Mouse (Mus musculus): ENCODE data around the gene Kcp. TPM values are rescaled to one million over a fixed set of nuclear protein-coding genes. Genes with fewer than 3 reads are reported as not detected.
A peak's percentile ranks its signal among the peaks of the same experiment; 100 is the strongest.

Kcp gene
- polyA plus RNA-seq, 1 experiment = not detected

DNA sequence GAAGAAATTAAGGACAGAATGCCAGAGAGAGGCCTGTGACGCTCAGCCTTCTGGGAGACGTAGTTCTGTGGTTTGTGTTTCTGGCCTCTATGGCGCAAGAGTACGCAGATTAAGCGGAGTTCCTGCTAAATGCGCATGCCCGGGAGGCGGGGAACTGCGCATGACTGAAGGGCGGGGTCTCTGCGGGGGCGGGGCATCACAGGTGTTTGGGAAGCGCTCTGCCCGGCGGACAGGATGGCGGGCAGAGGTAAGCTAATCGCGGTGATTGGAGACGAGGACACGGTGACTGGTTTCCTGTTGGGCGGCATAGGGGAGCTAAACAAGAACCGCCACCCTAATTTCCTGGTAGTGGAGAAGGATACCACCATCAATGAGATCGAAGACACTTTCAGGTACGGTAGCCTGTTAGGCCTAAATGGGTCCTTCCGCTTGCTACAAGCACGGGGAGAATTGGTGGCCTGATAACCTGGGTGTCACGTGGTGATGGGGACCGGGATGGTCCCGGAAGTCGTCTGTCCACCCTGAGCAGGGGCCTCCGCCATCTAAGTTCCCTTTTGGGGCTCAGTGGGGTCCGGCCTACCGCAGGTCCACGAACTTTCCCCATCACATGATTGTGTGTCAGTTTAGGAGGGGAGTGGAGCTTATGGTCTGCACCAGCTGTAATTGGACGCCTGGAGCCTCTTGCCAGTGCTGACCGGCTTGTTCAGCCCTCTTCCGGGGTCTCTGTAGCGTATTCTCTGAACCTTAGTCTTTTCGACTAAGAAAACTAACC, 40.0 kb downstream of the Kcp start, which contains the start of gene Atp6v1f:
Gene Atp6v1f, plus strand, starts transcription at position 136 of the 772 bp plus-strand sequence.
- TF ChIP-seq CTCF (IDR thresholded peaks at IDR 0.05; ENCODE audit: control insufficient read depth, insufficient read depth, low read length) = no peak
- TF ChIP-seq POLR2A (IDR thresholded peaks at IDR 0.05; ENCODE audit: borderline replicate concordance, control insufficient read depth, low read depth, low read length) = peak; percentile 65; the same call in 1 of the 2 replicates
- peak within 1 kb of the TSS; percentile 88 for H3K4me3 ChIP-seq (replicated peaks; ENCODE audit: control insufficient read depth, low read depth, low read length)
- H3K4me1 ChIP-seq (ENCODE audit: control insufficient read depth, insufficient read depth, low read length) = no peaks in the 10 kb centered on the region; the same call in 1 of the 2 replicates
- under 1% methylated on average over 39 of the region's 39 CpGs for WGBS
- H3K27ac ChIP-seq (ENCODE audit: control insufficient read depth, insufficient read depth, low read depth, low read length, poor library complexity) = peak within 1 kb of the TSS; percentile 46

DNA sequence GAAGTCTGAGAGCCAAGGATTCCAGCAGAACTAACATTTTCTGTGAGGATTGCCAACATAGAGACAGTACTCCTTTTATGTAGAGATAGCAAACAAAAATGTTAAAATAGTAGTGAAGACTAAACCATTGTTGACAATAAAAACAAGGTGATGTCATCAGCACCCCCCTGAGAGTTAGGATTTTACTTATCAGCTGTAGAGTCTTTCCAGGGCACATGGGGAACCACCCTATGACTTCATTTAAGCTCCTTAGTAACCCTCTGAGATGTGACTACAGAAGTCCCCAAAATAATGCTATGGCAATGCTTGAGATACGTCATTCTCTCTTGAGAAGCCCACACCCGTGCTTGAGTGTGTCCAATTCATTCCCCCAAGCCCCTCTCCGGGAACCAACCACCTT, 44.4 kb downstream of the Kcp start:
- no peak for TF ChIP-seq POLR2A (IDR thresholded peaks at IDR 0.05; ENCODE audit: borderline replicate concordance, control insufficient read depth, low read depth, low read length)
- TF ChIP-seq CTCF (IDR thresholded peaks at IDR 0.05; ENCODE audit: control insufficient read depth, insufficient read depth, low read length) = no peak
- WGBS = 68% methylated on average over 3 of the region's 3 CpGs
- Histone ChIP-seq H3K4me3 (replicated peaks; ENCODE audit: control insufficient read depth, low read depth, low read length) (no peak overlapping the region), H3K27ac (ENCODE audit: control insufficient read depth, insufficient read depth, low read depth, low read length, poor library complexity) (no peak overlapping the region), H3K4me1 (ENCODE audit: control insufficient read depth, insufficient read depth, low read length) (no peaks in the 10 kb centered on the region)

DNA sequence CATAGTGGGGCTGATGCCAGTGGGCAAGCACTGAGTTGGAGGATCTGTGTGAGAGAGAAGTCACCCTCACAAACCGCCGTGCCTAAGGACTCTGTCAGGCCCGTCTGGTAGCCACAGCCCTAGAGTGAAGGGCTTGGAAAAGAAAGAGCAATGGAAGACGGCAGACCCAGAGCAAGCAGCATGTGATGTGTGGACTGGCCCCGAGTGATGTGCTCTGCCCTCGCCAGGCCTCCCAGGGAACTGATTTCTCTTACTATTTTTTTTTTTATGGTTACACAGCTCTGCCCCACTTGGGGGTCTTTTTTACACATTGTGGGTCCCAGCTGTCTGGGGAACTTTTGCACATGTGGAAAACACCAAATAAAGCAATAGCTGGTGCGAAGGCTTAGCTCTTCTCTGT, 46.2 kb downstream of the Kcp start:
- WGBS = 68% methylated on average over 7 of the region's 7 CpGs

DNA sequence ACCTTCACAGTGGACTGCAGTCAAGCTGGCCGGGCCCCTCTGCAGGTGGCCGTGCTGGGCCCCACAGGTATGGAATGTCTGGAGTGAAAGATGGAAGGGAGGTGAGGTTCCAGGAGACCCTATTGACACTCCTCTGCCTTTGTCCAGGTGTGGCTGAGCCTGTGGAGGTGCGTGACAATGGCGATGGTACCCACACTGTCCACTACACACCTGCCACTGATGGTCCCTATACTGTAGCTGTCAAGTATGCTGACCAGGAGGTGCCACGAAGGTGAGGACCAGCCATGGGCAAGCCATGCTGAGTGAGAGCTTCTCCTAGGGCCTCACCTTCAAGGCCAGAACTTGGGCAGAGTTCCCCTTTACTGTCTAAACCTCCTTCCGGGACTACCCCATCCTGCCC, 57.1 kb downstream of the Kcp start:
- no peaks in the 10 kb centered on the region for H3K4me1 ChIP-seq (ENCODE audit: control insufficient read depth, insufficient read depth, low read length)
- no peak overlapping the region for H3K27ac ChIP-seq (ENCODE audit: control insufficient read depth, insufficient read depth, low read depth, low read length, poor library complexity)
- no peak for TF ChIP-seq POLR2A (IDR thresholded peaks at IDR 0.05; ENCODE audit: borderline replicate concordance, control insufficient read depth, low read depth, low read length)
- no peak for TF ChIP-seq CTCF (IDR thresholded peaks at IDR 0.05; ENCODE audit: control insufficient read depth, insufficient read depth, low read length)
- no peak overlapping the region for H3K4me3 ChIP-seq (replicated peaks; ENCODE audit: control insufficient read depth, low read depth, low read length)
- 83% methylated on average over 6 of the region's 6 CpGs for WGBS

More for the DNA sequence above, 46.2 kb downstream of the Kcp start:
- Histone ChIP-seq H3K27ac (ENCODE audit: control insufficient read depth, insufficient read depth, low read depth, low read length, poor library complexity) (no peak overlapping the region), H3K4me1 (ENCODE audit: control insufficient read depth, insufficient read depth, low read length) (no peaks in the 10 kb centered on the region), H3K4me3 (replicated peaks; ENCODE audit: control insufficient read depth, low read depth, low read length) (no peak overlapping the region)
- TF ChIP-seq POLR2A (IDR thresholded peaks at IDR 0.05; ENCODE audit: borderline replicate concordance, control insufficient read depth, low read depth, low read length) = no peak
- no peak for TF ChIP-seq CTCF (IDR thresholded peaks at IDR 0.05; ENCODE audit: control insufficient read depth, insufficient read depth, low read length)

DNA sequence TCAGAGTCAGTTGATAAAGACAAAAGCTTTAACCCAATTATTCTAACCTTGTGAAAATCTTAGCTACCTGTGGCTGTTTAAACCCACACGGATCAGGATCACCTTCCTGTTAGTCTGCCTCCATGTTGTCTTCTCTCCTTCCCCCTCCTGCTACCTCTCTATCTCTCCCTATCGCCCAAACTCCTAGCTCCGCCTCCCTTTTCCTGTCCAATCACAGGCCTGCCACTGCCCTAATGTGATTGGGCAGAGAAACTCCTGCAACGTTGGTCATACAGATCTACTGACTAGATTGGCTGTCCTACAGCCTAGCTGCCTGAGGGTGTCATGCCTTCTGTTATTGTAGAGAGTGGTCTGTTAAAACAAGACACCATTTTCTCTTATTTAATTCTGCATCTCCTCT, 57.9 kb downstream of the Kcp start:
- Histone ChIP-seq H3K27ac (ENCODE audit: control insufficient read depth, insufficient read depth, low read depth, low read length, poor library complexity) (no peak overlapping the region), H3K4me3 (replicated peaks; ENCODE audit: control insufficient read depth, low read depth, low read length) (no peak overlapping the region), H3K4me1 (ENCODE audit: control insufficient read depth, insufficient read depth, low read length) (no peaks in the 10 kb centered on the region)
- TF ChIP-seq CTCF (IDR thresholded peaks at IDR 0.05; ENCODE audit: control insufficient read depth, insufficient read depth, low read length) (no peak), POLR2A (IDR thresholded peaks at IDR 0.05; ENCODE audit: borderline replicate concordance, control insufficient read depth, low read depth, low read length) (no peak)
- WGBS = 45% methylated on average over 4 of the region's 4 CpGs

DNA sequence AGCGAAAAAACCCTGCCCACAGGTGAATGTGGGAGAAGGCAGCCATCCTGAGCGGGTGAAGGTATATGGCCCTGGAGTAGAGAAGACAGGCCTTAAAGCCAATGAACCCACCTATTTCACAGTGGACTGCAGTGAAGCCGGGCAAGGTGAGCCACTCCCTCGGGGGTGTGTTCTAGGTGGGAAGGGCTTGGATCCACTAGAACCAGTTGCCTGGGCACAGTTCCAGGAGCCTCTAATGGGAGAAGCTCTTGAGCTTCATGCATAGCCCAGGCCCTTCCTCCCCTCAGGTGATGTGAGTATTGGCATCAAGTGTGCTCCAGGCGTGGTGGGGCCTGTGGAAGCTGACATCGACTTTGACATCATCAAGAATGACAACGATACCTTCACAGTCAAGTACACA, 62.4 kb downstream of the Kcp start:
- H3K27ac ChIP-seq (ENCODE audit: control insufficient read depth, insufficient read depth, low read depth, low read length, poor library complexity) = no peak overlapping the region
- TF ChIP-seq POLR2A (IDR thresholded peaks at IDR 0.05; ENCODE audit: borderline replicate concordance, control insufficient read depth, low read depth, low read length) = no peak
- TF ChIP-seq CTCF (IDR thresholded peaks at IDR 0.05; ENCODE audit: control insufficient read depth, insufficient read depth, low read length) = no peak
- H3K4me1 ChIP-seq (ENCODE audit: control insufficient read depth, insufficient read depth, low read length) = no peaks in the 10 kb centered on the region
- no peak overlapping the region for H3K4me3 ChIP-seq (replicated peaks; ENCODE audit: control insufficient read depth, low read depth, low read length)
- WGBS = 83% methylated on average over 7 of the region's 7 CpGs

DNA sequence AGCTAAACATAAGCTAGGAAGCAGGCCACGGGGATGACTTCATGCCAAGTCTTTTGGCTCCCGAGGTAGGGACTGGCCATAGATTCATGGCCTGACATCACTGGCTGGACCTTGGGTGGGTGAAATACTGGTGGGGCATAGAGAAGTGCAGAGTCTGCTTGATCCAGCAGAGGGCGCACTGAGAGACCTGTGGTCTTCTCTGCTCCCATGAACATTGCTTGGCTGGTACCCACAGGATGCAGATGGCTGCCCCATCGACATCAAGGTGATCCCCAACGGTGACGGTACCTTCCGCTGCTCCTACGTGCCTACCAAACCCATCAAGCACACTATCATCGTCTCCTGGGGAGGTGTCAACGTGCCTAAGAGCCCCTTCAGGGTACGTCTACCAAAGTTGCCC, 63.0 kb downstream of the Kcp start:
- Histone ChIP-seq H3K27ac (ENCODE audit: control insufficient read depth, insufficient read depth, low read depth, low read length, poor library complexity) (no peak overlapping the region), H3K4me3 (replicated peaks; ENCODE audit: control insufficient read depth, low read depth, low read length) (no peak overlapping the region), H3K4me1 (ENCODE audit: control insufficient read depth, insufficient read depth, low read length) (no peaks in the 10 kb centered on the region)
- WGBS = 36% methylated on average over 11 of the region's 11 CpGs
- peak; percentile 83 for TF ChIP-seq CTCF (IDR thresholded peaks at IDR 0.05; ENCODE audit: control insufficient read depth, insufficient read depth, low read length)
- no peak for TF ChIP-seq POLR2A (IDR thresholded peaks at IDR 0.05; ENCODE audit: borderline replicate concordance, control insufficient read depth, low read depth, low read length)

DNA sequence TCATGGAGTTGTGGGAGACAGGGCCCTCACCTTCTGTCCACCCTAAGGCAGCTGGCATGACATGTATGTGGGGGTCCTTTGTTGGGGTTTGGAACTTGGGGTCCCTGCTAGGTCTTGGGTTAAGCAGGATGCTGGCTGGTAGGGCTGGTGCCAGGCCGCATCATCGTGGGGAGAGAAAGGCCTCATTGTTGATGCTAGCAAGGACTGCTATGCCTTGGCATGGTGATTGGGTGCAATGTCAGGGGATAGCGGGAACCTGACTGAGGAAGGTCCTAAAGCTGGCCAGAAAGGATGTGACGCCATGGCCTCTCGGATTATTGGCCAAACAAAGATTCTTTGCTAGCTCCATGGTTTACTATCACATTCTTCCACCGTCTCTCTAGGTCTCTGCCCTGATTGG, 68.0 kb downstream of the Kcp start:
- TF ChIP-seq POLR2A (IDR thresholded peaks at IDR 0.05; ENCODE audit: borderline replicate concordance, control insufficient read depth, low read depth, low read length) = no peak
- no peak for TF ChIP-seq CTCF (IDR thresholded peaks at IDR 0.05; ENCODE audit: control insufficient read depth, insufficient read depth, low read length)
- Histone ChIP-seq H3K4me1 (ENCODE audit: control insufficient read depth, insufficient read depth, low read length) (no peaks in the 10 kb centered on the region), H3K27ac (ENCODE audit: control insufficient read depth, insufficient read depth, low read depth, low read length, poor library complexity) (no peak overlapping the region), H3K4me3 (replicated peaks; ENCODE audit: control insufficient read depth, low read depth, low read length) (no peak overlapping the region)
- 80% methylated on average over 6 of the region's 6 CpGs for WGBS
